Mouse (Mus musculus): ENCODE measurements around the gene Ap1g2.

DNA sequence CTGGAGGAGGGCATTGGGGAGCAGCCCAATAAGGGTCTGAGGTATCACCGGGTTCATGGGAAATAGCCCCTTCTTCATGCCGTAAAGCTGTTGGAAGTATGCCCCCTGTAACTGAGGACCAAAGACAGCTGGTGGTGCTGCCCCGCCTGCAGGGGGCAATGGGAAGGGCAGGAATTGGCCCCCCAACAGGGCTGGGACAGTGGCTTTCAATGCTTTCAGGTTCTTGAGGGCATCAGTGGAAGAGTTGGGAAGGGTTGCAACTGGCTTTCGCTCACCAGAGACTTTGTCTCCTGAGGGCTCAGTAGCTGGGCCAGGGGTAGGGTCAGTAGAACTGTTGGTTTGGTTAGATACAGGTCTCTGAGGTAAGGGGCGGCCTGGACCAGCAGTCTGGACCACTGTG, 43.3 kb downstream of the Ap1g2 start:
- TF ChIP-seq POLR2A (IDR thresholded peaks at IDR 0.05; ENCODE audit: control insufficient read depth in 1 of 2, insufficient read depth in 1 of 2, low read depth in 1 of 2, low read length in 2 of 2, poor library complexity in 1 of 2): no peak
- TF ChIP-seq ZC3H11A (IDR thresholded peaks at IDR 0.05; ENCODE audit: low read depth, low read length): no peak
- no peak for TF ChIP-seq CTCF (IDR thresholded peaks at IDR 0.05 in 2 of 3, conservative IDR thresholded peaks at IDR 0.05 in 1 of 3; ENCODE audit: control insufficient read depth in 1 of 3, insufficient read depth in 1 of 3, low read depth in 2 of 3, low read length in 3 of 3, poor library complexity in 1 of 3, severe bottlenecking in 1 of 3)
- no peak for TF ChIP-seq MYC (IDR thresholded peaks at IDR 0.05; ENCODE audit: low read depth, low read length)
- TF ChIP-seq USF1 (IDR thresholded peaks at IDR 0.05; ENCODE audit: low read depth, low read length): no peak
- TF ChIP-seq RAD21 (IDR thresholded peaks at IDR 0.05; ENCODE audit: low read depth, low read length): no peak
- TF ChIP-seq USF2 (IDR thresholded peaks at IDR 0.05; ENCODE audit: borderline replicate concordance in 1 of 2, insufficient read depth in 1 of 2, low read depth in 1 of 2, low read length in 2 of 2): no peak
- TF ChIP-seq UBTF (IDR thresholded peaks at IDR 0.05; ENCODE audit: borderline replicate concordance, insufficient read depth, low read depth, low read length): no peak
